Mouse (Mus musculus) myocyte (in vitro differentiated cells): Measurements from ENCODE around the gene Cirbp.

Experiments used
- E2F4 ChIP-seq: IDR thresholded peaks from one replicate; pipeline ENCODE4 v1.6.1; 2011; ENCODE audit warnings: mild to moderate bottlenecking, control low read depth, moderate library complexity; ENCODE audit not compliant: insufficient read depth
- MAX ChIP-seq: IDR thresholded peaks from one replicate; pipeline ENCODE4 v1.6.1; 2011; ENCODE audit warnings: low read depth, mild to moderate bottlenecking, control low read depth
- MYOD1 ChIP-seq, 3 experiments: IDR thresholded peaks; one replicate each; pipeline ENCODE4 v1.6.1; 2011; ENCODE audit warnings: control low read depth in 2 of 3, low read depth in 2 of 3, mild to moderate bottlenecking in 2 of 3, moderate library complexity in 1 of 3; ENCODE audit not compliant: insufficient read length in 2 of 3, control insufficient read depth in 1 of 3
- MYOG ChIP-seq, 3 experiments: IDR thresholded peaks; one replicate each; pipeline ENCODE4 v1.6.1; 2011; ENCODE audit warnings: control low read depth in 2 of 3, low read depth in 2 of 3, mild to moderate bottlenecking in 2 of 3; ENCODE audit not compliant: insufficient read length in 2 of 3, control insufficient read depth in 1 of 3, insufficient read depth in 1 of 3
- POLR2A ChIP-seq: IDR thresholded peaks from one replicate; pipeline ENCODE4 v1.6.1; 2011; ENCODE audit warnings: low read depth, mild to moderate bottlenecking, control low read depth, moderate library complexity; ENCODE audit not compliant: insufficient read length
- POLR2AphosphoS2 ChIP-seq: IDR thresholded peaks from one replicate; pipeline ENCODE4 v1.6.1; 2011; ENCODE audit warnings: low read depth, control low read depth; ENCODE audit not compliant: insufficient read length
- REST ChIP-seq: IDR thresholded peaks from one replicate; pipeline ENCODE4 v1.6.1; 2011; ENCODE audit warnings: mild to moderate bottlenecking, control low read depth, moderate library complexity; ENCODE audit not compliant: insufficient read depth, insufficient read length
- SRF ChIP-seq: IDR thresholded peaks from one replicate; pipeline ENCODE4 v1.6.1; 2011; ENCODE audit warnings: low read depth; ENCODE audit not compliant: control insufficient read depth, insufficient read length
- TCF12 ChIP-seq: IDR thresholded peaks from one replicate; pipeline ENCODE4 v1.6.1; 2011; ENCODE audit warnings: mild to moderate bottlenecking, control low read depth; ENCODE audit not compliant: poor library complexity, insufficient read depth, severe bottlenecking
- TCF3 ChIP-seq: IDR thresholded peaks from one replicate; pipeline ENCODE4 v1.6.1; 2011; ENCODE audit warnings: low read depth, control low read depth; ENCODE audit not compliant: insufficient read length
- USF1 ChIP-seq: IDR thresholded peaks from one replicate; pipeline ENCODE4 v1.6.1; 2011; ENCODE audit warnings: low read depth, mild to moderate bottlenecking, control low read depth, moderate library complexity

- TF ChIP-seq POLR2A (no peak), SRF (no peak), MYOD1 (IDR thresholded peaks at IDR 0.05; ENCODE audit: control insufficient read depth in 1 of 3, insufficient read length in 2 of 3, low read depth in 2 of 3) (no peak), USF1 (no peak), POLR2AphosphoS2 (no peak), MYOG (IDR thresholded peaks at IDR 0.05; ENCODE audit: control insufficient read depth in 1 of 3, insufficient read depth in 1 of 3, insufficient read length in 2 of 3, low read depth in 2 of 3) (no peak), REST (no peak), MAX (no peak), E2F4 (no peak), TCF12 (no peak), TCF3 (no peak)
Measured at GRCm38 (mm10) chr10:80220676-80221075, 54.9 kb downstream of the Cirbp start.
